Mouse (Mus musculus): ENCODE measurements around the gene Ddx54. TPM values are rescaled to one million over a fixed set of nuclear protein-coding genes. Genes with fewer than 3 reads are reported as not detected.

Gene Ddx54
- polyA plus RNA-seq, 2 experiments: 9.9 to 12.4 TPM

DNA sequence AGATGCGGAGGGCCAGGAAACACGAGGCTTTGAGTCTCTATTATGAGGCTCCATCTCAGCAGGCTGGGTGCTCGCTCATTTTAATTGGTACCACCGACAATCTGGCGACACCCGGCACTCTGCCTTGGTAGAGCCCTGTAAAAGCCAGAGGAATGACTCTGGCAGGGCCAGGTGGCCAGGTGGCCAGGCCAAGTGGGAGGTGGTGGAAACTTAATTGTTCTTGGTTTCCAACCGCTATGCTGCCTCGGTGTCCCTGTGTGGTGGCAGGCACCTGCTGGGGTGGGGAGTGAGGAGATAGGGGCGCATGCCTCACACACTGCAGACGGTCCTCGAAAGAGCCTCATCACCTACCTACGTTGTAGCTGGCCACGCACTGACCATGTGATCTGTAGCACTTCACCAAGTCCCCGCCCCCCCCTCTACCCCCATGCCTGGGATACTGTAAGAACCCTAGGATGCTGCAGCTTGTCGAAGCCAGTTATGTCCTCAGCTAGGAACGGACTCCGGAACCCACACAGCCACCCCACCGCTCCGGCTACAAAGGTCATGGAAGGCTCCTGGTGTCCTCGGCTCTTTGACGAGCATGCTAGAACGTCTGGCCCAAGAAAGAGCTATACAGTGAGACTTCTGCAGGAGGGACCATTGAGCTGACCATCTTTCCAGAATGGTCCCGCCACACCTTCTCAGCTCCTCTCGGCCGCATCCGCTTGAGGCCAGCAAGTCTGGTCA is 32.5 kb upstream of the Ddx54 start:
- no peak for DNase-seq (ENCODE audit: low read depth in 3 of 3, low spot score in 3 of 3)
- ATAC-seq (ENCODE audit: insufficient read depth): no peak
- no peak overlapping the region for H3K4me3 ChIP-seq (ENCODE audit: insufficient read depth in 1 of 2, low read depth in 2 of 2, low read length in 2 of 2)
- no peaks in the 10 kb centered on the region for H3K9me3 ChIP-seq (ENCODE audit: control insufficient read depth, low read length)
- H3K36me3 ChIP-seq (replicated peaks; ENCODE audit: control insufficient read depth, insufficient read depth, low read depth): peaks cover 43% of the 10 kb centered on the region
- H3K4me2 ChIP-seq (ENCODE audit: low read depth): no peak overlapping the region
- 87% methylated on average over 26 of the region's 26 CpGs for WGBS (ENCODE audit: insufficient replicate concordance)
- H3K4me1 ChIP-seq (replicated peaks; ENCODE audit: control insufficient read depth in 2 of 2, insufficient read depth in 2 of 2, low read length in 1 of 2): peaks cover 29 to 35% of the 10 kb centered on the region in 2 experiments
- H3K27me3 ChIP-seq (ENCODE audit: control insufficient read depth, insufficient read depth, low read length): no peaks in the 10 kb centered on the region
- no peak for TF ChIP-seq CTCF (IDR thresholded peaks at IDR 0.05; ENCODE audit: low read depth)
- TF ChIP-seq EP300 (IDR thresholded peaks at IDR 0.05; ENCODE audit: low read depth): no peak
- H3K27ac ChIP-seq: no peak overlapping the region; the same call in 1 of the 2 replicates
- H3K9ac ChIP-seq (replicated peaks): no peak overlapping the region

DNA sequence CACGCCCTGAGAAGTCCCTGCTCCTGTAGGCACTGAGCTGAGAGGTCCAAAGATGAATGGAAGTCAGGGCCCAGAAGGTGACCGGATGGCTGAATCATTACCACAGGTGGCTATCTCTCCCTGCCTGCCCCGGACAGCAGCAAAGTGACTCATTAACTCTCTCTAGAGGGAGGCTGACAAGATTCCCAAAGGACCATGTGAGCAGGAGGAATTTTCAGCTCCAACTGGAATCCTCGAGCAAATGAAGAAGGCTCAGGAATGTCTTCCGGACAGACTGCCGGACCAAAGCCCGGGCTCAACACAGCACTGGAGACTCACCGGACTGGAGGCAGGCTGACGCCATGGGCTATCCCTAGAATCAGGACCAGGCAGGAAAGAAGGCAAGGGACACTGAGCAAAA is 30.5 kb upstream of the Ddx54 start:
- TF ChIP-seq EP300 (IDR thresholded peaks at IDR 0.05; ENCODE audit: low read depth) (no peak), CTCF (IDR thresholded peaks at IDR 0.05; ENCODE audit: low read depth) (no peak)
- DNase-seq (ENCODE audit: low read depth in 3 of 3, low spot score in 3 of 3) (no peak), ATAC-seq (ENCODE audit: insufficient read depth) (no peak)
- peaks cover 34 to 42% of the 10 kb centered on the region in 2 experiments for H3K4me1 ChIP-seq (replicated peaks; ENCODE audit: control insufficient read depth in 2 of 2, insufficient read depth in 2 of 2, low read length in 1 of 2)
- H3K9ac ChIP-seq (replicated peaks): no peak overlapping the region
- no peaks in the 10 kb centered on the region for H3K9me3 ChIP-seq (ENCODE audit: control insufficient read depth, low read length)
- H3K27me3 ChIP-seq (ENCODE audit: control insufficient read depth, insufficient read depth, low read length): no peaks in the 10 kb centered on the region
- 78% methylated on average over 9 of the region's 9 CpGs for whole genome bisulfite sequencing (ENCODE audit: insufficient replicate concordance)
- peaks cover 42% of the 10 kb centered on the region for H3K36me3 ChIP-seq (replicated peaks; ENCODE audit: control insufficient read depth, insufficient read depth, low read depth)
- no peak overlapping the region for H3K4me2 ChIP-seq (ENCODE audit: low read depth)
- H3K4me3 ChIP-seq (ENCODE audit: insufficient read depth in 1 of 2, low read depth in 2 of 2, low read length in 2 of 2): no peak overlapping the region
- H3K27ac ChIP-seq: no peak overlapping the region

DNA sequence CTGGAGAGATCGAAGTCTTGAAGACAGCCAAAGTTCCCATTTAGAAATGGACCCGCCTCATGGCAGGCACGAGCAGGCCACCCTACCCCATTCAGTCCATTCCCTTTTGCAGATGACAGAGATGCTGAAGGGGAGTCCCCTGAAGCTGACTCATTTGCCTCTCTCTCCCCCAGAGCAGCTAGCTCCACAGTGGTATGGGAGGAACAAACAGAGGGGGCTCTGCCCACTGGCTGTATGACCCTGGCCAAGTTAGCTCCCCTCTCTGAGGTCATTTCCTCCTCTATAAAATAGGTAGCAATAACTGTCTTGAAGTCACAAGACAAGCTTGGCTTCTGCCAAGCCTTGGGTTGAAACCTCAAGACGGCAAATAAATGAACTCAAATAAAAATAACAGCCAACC is 29.0 kb upstream of the Ddx54 start:
- Histone ChIP-seq H3K36me3 (replicated peaks; ENCODE audit: control insufficient read depth, insufficient read depth, low read depth) (peaks cover 42% of the 10 kb centered on the region), H3K9me3 (ENCODE audit: control insufficient read depth, low read length) (no peaks in the 10 kb centered on the region), H3K27me3 (ENCODE audit: control insufficient read depth, insufficient read depth, low read length) (no peaks in the 10 kb centered on the region), H3K4me1 (replicated peaks; ENCODE audit: control insufficient read depth in 2 of 2, insufficient read depth in 2 of 2, low read length in 1 of 2) (peaks cover 25 to 34% of the 10 kb centered on the region in 2 experiments), H3K4me3 (ENCODE audit: insufficient read depth in 1 of 2, low read depth in 2 of 2, low read length in 2 of 2) (no peak overlapping the region), H3K27ac (no peak overlapping the region), H3K4me2 (ENCODE audit: low read depth) (no peak overlapping the region), H3K9ac (replicated peaks) (no peak overlapping the region)
- no peak for ATAC-seq (ENCODE audit: insufficient read depth)
- no peak for TF ChIP-seq EP300 (IDR thresholded peaks at IDR 0.05; ENCODE audit: low read depth)
- TF ChIP-seq CTCF (IDR thresholded peaks at IDR 0.05; ENCODE audit: low read depth): no peak
- DNase-seq (ENCODE audit: low read depth in 3 of 3, low spot score in 3 of 3): no peak
- 94% methylated on average over 4 of the region's 4 CpGs for WGBS (ENCODE audit: insufficient replicate concordance)

DNA sequence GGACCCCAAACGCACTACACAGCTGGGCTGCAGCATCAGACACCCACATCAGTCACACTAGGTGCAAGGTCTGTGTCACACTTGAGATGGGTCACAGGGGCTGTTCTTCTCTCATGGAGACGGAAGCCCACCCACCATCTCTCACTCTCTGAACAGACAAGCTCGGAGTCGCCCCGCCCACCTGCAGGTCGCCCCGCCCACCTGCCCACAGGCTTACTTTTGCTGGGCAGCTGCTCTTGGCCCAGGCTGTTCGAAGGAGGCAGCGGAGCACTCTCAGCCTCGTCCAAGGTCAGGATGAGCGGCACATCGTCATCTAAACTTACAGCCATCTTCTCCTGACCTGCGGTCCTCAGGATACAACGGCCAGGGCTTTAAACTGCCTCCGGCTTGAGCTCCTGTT is 27.6 kb upstream of the Ddx54 start:
- Histone ChIP-seq H3K4me3 (ENCODE audit: insufficient read depth in 1 of 2, low read depth in 2 of 2, low read length in 2 of 2) (no peak overlapping the region), H3K9ac (replicated peaks) (no peak overlapping the region), H3K9me3 (ENCODE audit: control insufficient read depth, low read length) (no peaks in the 10 kb centered on the region), H3K4me2 (ENCODE audit: low read depth) (peak overlapping the region; percentile 41), H3K4me1 (replicated peaks; ENCODE audit: control insufficient read depth in 2 of 2, insufficient read depth in 2 of 2, low read length in 1 of 2) (peaks cover 19 to 29% of the 10 kb centered on the region in 2 experiments), H3K36me3 (replicated peaks; ENCODE audit: control insufficient read depth, insufficient read depth, low read depth) (peaks cover 42% of the 10 kb centered on the region), H3K27me3 (ENCODE audit: control insufficient read depth, insufficient read depth, low read length) (no peaks in the 10 kb centered on the region), H3K27ac (no peak overlapping the region)
- ATAC-seq (ENCODE audit: insufficient read depth) (no peak), DNase-seq (ENCODE audit: low read depth in 3 of 3, low spot score in 3 of 3) (no peak)
- TF ChIP-seq EP300 (IDR thresholded peaks at IDR 0.05; ENCODE audit: low read depth): no peak
- TF ChIP-seq CTCF (IDR thresholded peaks at IDR 0.05; ENCODE audit: low read depth): no peak
- 66% methylated on average over 15 of the region's 15 CpGs for WGBS (ENCODE audit: insufficient replicate concordance)

DNA sequence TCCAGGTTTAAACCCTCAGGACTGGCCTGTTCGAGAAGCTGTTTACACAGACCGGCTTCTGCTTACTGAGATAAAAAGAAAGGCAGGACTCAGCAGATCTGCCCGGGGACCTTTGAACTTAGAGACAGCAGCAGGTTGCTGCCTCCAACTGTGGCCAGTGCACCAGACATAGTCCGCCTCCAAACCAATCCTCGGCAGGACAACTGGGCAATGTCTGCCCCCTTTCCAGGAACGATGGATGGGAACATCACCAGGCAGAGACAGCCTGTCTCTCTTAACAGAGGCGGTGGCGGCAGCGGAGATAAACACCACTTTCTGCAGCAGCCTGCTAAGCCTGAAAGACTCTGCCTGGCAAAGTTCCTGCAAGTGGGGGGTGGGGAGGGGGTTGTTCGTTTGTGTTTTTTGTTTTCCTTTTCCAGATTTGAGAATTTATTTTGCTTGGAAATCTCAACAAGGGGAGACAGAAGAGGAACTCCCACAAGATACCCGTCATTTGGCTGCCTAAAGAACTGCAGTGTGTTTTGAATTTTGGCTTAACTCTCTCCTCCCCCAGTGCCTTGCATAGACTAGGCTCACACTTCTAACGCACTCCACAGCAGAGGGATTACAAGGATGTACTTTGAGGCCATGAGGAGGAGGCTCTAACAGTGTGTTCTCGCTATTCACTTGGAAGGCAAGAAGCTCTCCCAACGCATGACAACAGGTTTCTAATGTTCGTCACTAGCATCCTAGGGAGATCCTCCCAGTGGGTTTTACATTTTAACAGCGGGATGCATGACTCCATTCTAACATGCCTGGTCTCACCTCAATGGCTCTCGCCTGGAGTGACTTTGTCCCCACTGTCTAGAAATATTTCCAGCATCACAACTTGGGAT is 25.6 kb upstream of the Ddx54 start:
- peak; percentile 38 for ATAC-seq (ENCODE audit: insufficient read depth)
- peaks cover 19 to 32% of the 10 kb centered on the region in 2 experiments for H3K4me1 ChIP-seq (replicated peaks; ENCODE audit: control insufficient read depth in 2 of 2, insufficient read depth in 2 of 2, low read length in 1 of 2)
- no peaks in the 10 kb centered on the region for H3K27me3 ChIP-seq (ENCODE audit: control insufficient read depth, insufficient read depth, low read length)
- TF ChIP-seq EP300 (IDR thresholded peaks at IDR 0.05; ENCODE audit: low read depth) (peak; percentile 65), CTCF (IDR thresholded peaks at IDR 0.05; ENCODE audit: low read depth) (no peak)
- peaks cover 32% of the 10 kb centered on the region for H3K36me3 ChIP-seq (replicated peaks; ENCODE audit: control insufficient read depth, insufficient read depth, low read depth)
- peak overlapping the region; percentile 96 for H3K9ac ChIP-seq (replicated peaks)
- peak overlapping the region; percentile 97 for H3K27ac ChIP-seq
- peaks cover 3% of the 10 kb centered on the region for H3K9me3 ChIP-seq (ENCODE audit: control insufficient read depth, low read length)
- DNase-seq (ENCODE audit: low read depth in 3 of 3, low spot score in 3 of 3): peak; percentile 62 to 65 (median 64)
- H3K4me2 ChIP-seq (ENCODE audit: low read depth): peak overlapping the region; percentile 95
- 3% methylated on average over 17 of the region's 17 CpGs for WGBS (ENCODE audit: insufficient replicate concordance)
- H3K4me3 ChIP-seq (ENCODE audit: insufficient read depth in 1 of 2, low read depth in 2 of 2, low read length in 2 of 2): peak overlapping the region; percentile 84 to 90

Data from liver, embryonic 14.5 days (tissue).